Mouse (Mus musculus) B cell, adult 62 days (primary cell): Measurements from ENCODE around the gene Vmn1r172. TPM values are rescaled to one million over a fixed set of nuclear protein-coding genes. Genes with fewer than 3 reads are reported as not detected.

ENCODE experiments used
- total RNA-seq: library from RNA; stranded (reverse); gene quantifications from 4 replicates; pipeline ENCODE4 v1.2.4, GENCODE M21; 2023

Vmn1r172 gene
- total RNA-seq, result not detected in 4 replicates

DNA sequence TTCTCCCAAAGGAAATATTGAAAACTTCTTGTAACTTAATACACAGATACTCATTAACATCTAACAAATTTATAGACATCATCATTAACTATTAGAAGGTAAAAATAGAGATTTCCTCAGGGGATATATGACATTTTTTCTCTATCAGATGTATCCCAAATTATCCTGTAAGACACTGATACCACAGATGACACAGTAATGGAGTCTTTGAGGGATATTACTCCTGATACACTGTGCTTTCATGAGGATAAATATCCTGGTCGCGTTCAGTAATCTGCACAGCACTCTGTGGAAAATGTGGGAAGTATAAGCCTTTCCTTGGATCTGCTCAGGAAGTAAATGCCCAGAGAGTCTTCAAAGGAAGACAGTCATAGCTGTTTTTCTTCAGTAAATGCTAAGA, at the start of gene Vmn1r172:
Gene Vmn1r172 (plus strand): TSS at position 301 of the 400 bp plus-strand sequence.

DNA sequence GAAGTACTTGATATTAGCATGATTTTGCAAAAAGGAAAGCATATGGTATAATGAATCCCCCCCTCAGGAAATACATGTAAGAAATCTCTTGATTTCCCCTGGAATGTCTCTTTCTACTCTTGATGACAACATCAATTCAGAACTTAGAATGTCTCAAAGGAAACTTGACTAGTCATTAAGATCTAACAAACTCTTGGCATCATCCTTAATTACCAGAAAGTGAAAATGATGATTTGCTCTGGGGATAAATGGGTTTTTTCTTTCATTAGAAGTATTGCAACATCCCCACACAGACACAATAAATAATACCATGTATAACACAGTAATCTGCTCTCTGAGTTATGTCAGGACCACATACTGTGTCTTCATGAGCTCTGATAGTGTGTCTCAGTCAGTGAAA, 27.7 kb upstream of the Vmn1r172 start, which contains the start of gene Vmn1r171:
Gene Vmn1r171 (plus strand): TSS at position 301 of the 400 bp plus-strand sequence.

DNA sequence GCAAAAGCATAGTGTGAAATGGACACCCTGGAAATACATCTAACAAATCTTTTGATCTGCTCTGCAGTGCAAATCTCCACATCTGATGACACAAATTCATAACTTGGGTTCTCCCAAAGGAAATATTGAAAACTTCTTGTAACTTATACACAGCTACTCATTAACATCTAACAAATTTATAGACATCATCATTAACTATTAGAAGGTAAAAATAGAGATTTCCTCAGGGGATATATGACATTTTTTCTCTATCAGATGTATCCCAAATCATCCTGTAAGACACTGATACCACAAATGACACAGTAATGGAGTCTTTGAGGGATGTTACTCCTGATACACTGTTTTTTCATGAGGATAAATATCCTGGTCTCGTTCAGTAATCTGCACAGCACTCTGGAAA, 42.3 kb downstream of the Vmn1r172 start, which contains the start of gene Vmn1r173:
Gene Vmn1r173 (plus strand): TSS at position 301 of the 400 bp plus-strand sequence.

Other genes with a start within 250 kb of the Vmn1r172 start
- gene Vmn1r167, start 151.1 kb upstream of the Vmn1r172 start, total RNA-seq, result not detected in 4 replicates
- gene Vmn1r168, start 118.6 kb upstream of the Vmn1r172 start, total RNA-seq, result not detected in 4 replicates
- not detected in 4 replicates for gene Vmn1r169, start 82.8 kb upstream of the Vmn1r172 start, total RNA-seq
- not detected in 4 replicates for gene Vmn1r170, start 52.1 kb upstream of the Vmn1r172 start, total RNA-seq
- gene Vmn1r171, start 27.6 kb upstream of the Vmn1r172 start, total RNA-seq, result not detected in 4 replicates
- not detected in 4 replicates for gene Vmn1r173, start 42.4 kb downstream of the Vmn1r172 start, total RNA-seq
- not detected in 4 replicates for gene Vmn1r174, start 94.0 kb downstream of the Vmn1r172 start, total RNA-seq
- not detected in 4 replicates for gene Vmn1r175, start 152.3 kb downstream of the Vmn1r172 start, total RNA-seq
- gene Vmn1r176, start 179.1 kb downstream of the Vmn1r172 start, total RNA-seq, result not detected in 4 replicates
- not detected in 4 replicates for gene Vmn1r177, start 208.1 kb downstream of the Vmn1r172 start, total RNA-seq
- gene Vmn1r178, start 233.7 kb downstream of the Vmn1r172 start, total RNA-seq, result not detected in 4 replicates